Mouse (Mus musculus) megakaryocyte, embryonic 14.5 days (primary cell): ENCODE measurements around the gene Tenm4. TPM values are rescaled to one million over a fixed set of nuclear protein-coding genes. Genes with fewer than 3 reads are reported as not detected.

ENCODE experiments used
- H3K27me3 ChIP-seq: replicated peaks from 2 replicates; pipeline ENCODE3; 2012; ENCODE audit warnings: inconsistent platforms
- H3K36me3 ChIP-seq: replicated peaks from 2 replicates; pipeline ENCODE3; 2012; ENCODE audit warnings: low read length, inconsistent platforms, mixed read lengths
- H3K4me1 ChIP-seq: 2 replicates; pipeline ENCODE4 v1.6.1; 2012; ENCODE audit warnings: inconsistent platforms
- H3K4me3 ChIP-seq: replicated peaks from 2 replicates; pipeline ENCODE3; 2012; ENCODE audit warnings: moderate library complexity, mild to moderate bottlenecking, inconsistent platforms
- H3K9me3 ChIP-seq: 2 replicates; pipeline ENCODE4 v1.6.1; 2012; ENCODE audit warnings: inconsistent platforms
- FLI1 ChIP-seq: IDR thresholded peaks from 2 replicates; pipeline ENCODE4 v1.6.1; 2012; ENCODE audit warnings: low read length, inconsistent platforms, mixed read lengths
- GATA1 ChIP-seq: IDR thresholded peaks from 3 replicates; pipeline ENCODE4 v1.6.1; 2012; ENCODE audit warnings: mixed read lengths, low read length, inconsistent platforms, borderline replicate concordance
- polyA plus RNA-seq: library from polyadenylated mRNA; stranded (reverse); fragments of >175 nt; gene quantifications from 2 replicates; pipeline ENCODE4 v1.2.3, GENCODE M21; 2012; ENCODE audit warnings: low replicate concordance; ENCODE audit not compliant: insufficient read depth

The Tenm4 gene
- polyA plus RNA-seq, 1 experiment: not detected

- no peaks in the 10 kb centered on the region for H3K36me3 ChIP-seq
- no peaks in the 10 kb centered on the region for H3K27me3 ChIP-seq
- no peak overlapping the region for H3K4me3 ChIP-seq
- 0 out of 2 replicates have a peak, but pooled peaks cover 3% of the 10 kb centered on the region for H3K9me3 ChIP-seq
- no peak for TF ChIP-seq GATA1
- no peak for TF ChIP-seq FLI1
- no peaks in the 10 kb centered on the region for H3K4me1 ChIP-seq
Observed at GRCm38 (mm10) chr7:96356285-96356811, 185.3 kb downstream of the Tenm4 start.

GRCm38 (mm10) chr7:96357550-96357949 is 186.5 kb downstream of the Tenm4 start:
- TF ChIP-seq GATA1: no peak
- TF ChIP-seq FLI1: no peak
- Histone ChIP-seq H3K27me3 (no peaks in the 10 kb centered on the region), H3K36me3 (no peaks in the 10 kb centered on the region), H3K4me1 (no peaks in the 10 kb centered on the region), H3K9me3 (no peaks in the 10 kb centered on the region; the same call in 1 of the 2 replicates), H3K4me3 (no peak overlapping the region)

- Histone ChIP-seq H3K4me3 (no peak overlapping the region), H3K36me3 (no peaks in the 10 kb centered on the region), H3K27me3 (no peaks in the 10 kb centered on the region), H3K9me3 (peaks cover 5% of the 10 kb centered on the region; the same call in 1 of the 2 replicates), H3K4me1 (no peaks in the 10 kb centered on the region)
- TF ChIP-seq GATA1 (no peak), FLI1 (no peak)
Observed at GRCm38 (mm10) chr7:96363311-96363710, 192.3 kb downstream of the Tenm4 start.

GRCm38 (mm10) chr7:96369947-96370346 is 198.9 kb downstream of the Tenm4 start:
- no peak for TF ChIP-seq FLI1
- TF ChIP-seq GATA1: no peak
- Histone ChIP-seq H3K27me3 (no peaks in the 10 kb centered on the region), H3K4me1 (no peaks in the 10 kb centered on the region), H3K36me3 (no peaks in the 10 kb centered on the region), H3K4me3 (no peak overlapping the region), H3K9me3 (peaks cover 14% of the 10 kb centered on the region)

- Histone ChIP-seq H3K4me1 (no peaks in the 10 kb centered on the region), H3K4me3 (no peak overlapping the region), H3K36me3 (no peaks in the 10 kb centered on the region), H3K27me3 (no peaks in the 10 kb centered on the region), H3K9me3 (peaks cover 18% of the 10 kb centered on the region)
- TF ChIP-seq FLI1 (no peak), GATA1 (no peak)
Observed at GRCm38 (mm10) chr7:96374004-96374663, 203.1 kb downstream of the Tenm4 start.

- Histone ChIP-seq H3K36me3 (no peaks in the 10 kb centered on the region), H3K4me3 (no peak overlapping the region), H3K4me1 (no peaks in the 10 kb centered on the region), H3K9me3 (peaks cover 18% of the 10 kb centered on the region), H3K27me3 (no peaks in the 10 kb centered on the region)
- TF ChIP-seq GATA1: no peak
- no peak for TF ChIP-seq FLI1
Observed at GRCm38 (mm10) chr7:96375507-96375906, 204.5 kb downstream of the Tenm4 start.

- Histone ChIP-seq H3K4me3 (no peak overlapping the region), H3K9me3 (no peaks in the 10 kb centered on the region), H3K27me3 (no peaks in the 10 kb centered on the region), H3K4me1 (no peaks in the 10 kb centered on the region), H3K36me3 (no peaks in the 10 kb centered on the region)
- TF ChIP-seq GATA1 (no peak), FLI1 (no peak)
Observed at GRCm38 (mm10) chr7:96383686-96384528, 212.9 kb downstream of the Tenm4 start.

- H3K4me3 ChIP-seq: no peak overlapping the region
- no peaks in the 10 kb centered on the region for H3K27me3 ChIP-seq
- H3K36me3 ChIP-seq: no peaks in the 10 kb centered on the region
- H3K4me1 ChIP-seq: no peaks in the 10 kb centered on the region
- no peaks in the 10 kb centered on the region for H3K9me3 ChIP-seq
- TF ChIP-seq GATA1 (no peak), FLI1 (no peak)
Observed at GRCm38 (mm10) chr7:96384726-96385500, 213.9 kb downstream of the Tenm4 start.

GRCm38 (mm10) chr7:96385850-96386249 is 214.8 kb downstream of the Tenm4 start:
- Histone ChIP-seq H3K9me3 (no peaks in the 10 kb centered on the region), H3K4me1 (no peaks in the 10 kb centered on the region), H3K4me3 (no peak overlapping the region), H3K27me3 (no peaks in the 10 kb centered on the region), H3K36me3 (no peaks in the 10 kb centered on the region)
- TF ChIP-seq FLI1: no peak
- no peak for TF ChIP-seq GATA1
